Mouse (Mus musculus) kidney, adult 2 months (tissue): ENCODE data around the gene Sept9.

ENCODE experiments used
- CTCF ChIP-seq: fragments of 200-500 bp; conservative IDR thresholded peaks from 2 replicates; pipeline ENCODE4 v1.5.1; 2011; ENCODE audit warnings: low read depth, mild to moderate bottlenecking, control low read depth, low read length, moderate library complexity, mixed read lengths; ENCODE audit not compliant: insufficient read depth, insufficient read length
- POLR2A ChIP-seq: fragments of 200-500 bp; IDR thresholded peaks from one replicate; pipeline ENCODE4 v1.6.1; 2011; ENCODE audit warnings: low read depth, low read length, control low read depth

- TF ChIP-seq CTCF (no peak), POLR2A (no peak)
These were observed 86.1 kb downstream of the Sept9 start for GRCm38 (mm10) chr11:117285606-117285931.
